Mouse (Mus musculus) heart, embryonic 11.5 days (tissue): ENCODE data around the gene Utp15. TPM values are rescaled to one million over a fixed set of nuclear protein-coding genes. Genes with fewer than 3 reads are reported as not detected.
A peak's percentile ranks its signal among the peaks of the same experiment; 100 is the strongest.

Experiments
- ATAC-seq: fragments of 200-750 bp; cut with Nextera tagmentation; replicated peaks from 2 replicates; pipeline ENCODE4 v1.8.0; 2017; ENCODE audit warnings: moderate library complexity; ENCODE audit not compliant: insufficient number of reproducible peaks, low FRiP score, low TSS enrichment
- H3K27ac ChIP-seq: fragments of 300-500 bp; sonication (generic); 2 replicates; pipeline ENCODE4 v1.5.1; 2014; ENCODE audit warnings: mild to moderate bottlenecking, low read depth, low read length
- H3K27me3 ChIP-seq: fragments of 300-500 bp; sonication (generic); 2 replicates; pipeline ENCODE4 v1.6.1; 2014; ENCODE audit warnings: mild to moderate bottlenecking, low read length, mixed read lengths; ENCODE audit not compliant: control insufficient read depth, insufficient read depth
- H3K36me3 ChIP-seq: fragments of 300-500 bp; sonication (generic); 2 replicates; pipeline ENCODE4 v1.6.1; 2014; ENCODE audit warnings: mild to moderate bottlenecking, low read length, moderate library complexity, mixed read lengths; ENCODE audit not compliant: control insufficient read depth, insufficient read depth
- H3K4me1 ChIP-seq: fragments of 300-500 bp; sonication (generic); 2 replicates; pipeline ENCODE4 v1.6.1; 2014; ENCODE audit warnings: low read length; ENCODE audit not compliant: control insufficient read depth, insufficient read depth
- H3K4me2 ChIP-seq: fragments of 300-500 bp; sonication (generic); 2 replicates; pipeline ENCODE4 v1.6.1; 2014; ENCODE audit warnings: mild to moderate bottlenecking, moderate library complexity
- H3K4me3 ChIP-seq: fragments of 300-500 bp; sonication (generic); 2 replicates; pipeline ENCODE4 v1.5.1; 2014; ENCODE audit warnings: low read depth, low read length
- H3K9ac ChIP-seq: fragments of 300-500 bp; sonication (generic); 2 replicates; pipeline ENCODE4 v1.6.1; 2014; ENCODE audit warnings: mild to moderate bottlenecking, low read depth, low read length, moderate library complexity
- H3K9me3 ChIP-seq: fragments of 300-500 bp; sonication (generic); replicated peaks from 2 replicates; pipeline ENCODE4 v1.6.1; 2016; ENCODE audit warnings: low read length; ENCODE audit not compliant: control insufficient read depth
- WGBS: fragments of 180-500 bp; shearing (Covaris S2); extraction: QIAGEN DNeasy Blood & Tissue Kit; methylation state at CpG from one replicate; pipeline ENCODE4 v1.1.7; 2014; ENCODE audit not compliant: insufficient replicate concordance; 5-methylcytosine and 5-hydroxymethylcytosine counted together
- polyA plus RNA-seq: library from polyadenylated mRNA; unstranded; fragments of >200 nt; fragmentation: Nextera tagmentation; extraction: Ambion mirVana; gene quantifications from 2 replicates; pipeline ENCODE4 v1.2.1, GENCODE M21; 2014

The Utp15 gene
- polyA plus RNA-seq, 1 experiment from 2014 or later = 19.9 TPM

GRCm38 (mm10) chr13:98274023-98274422, 11.2 kb upstream of the Utp15 start:
- Histone ChIP-seq H3K9me3 (no peaks in the 10 kb centered on the region), H3K9ac (no peak overlapping the region), H3K36me3 (peaks cover 11% of the 10 kb centered on the region), H3K4me3 (no peak overlapping the region), H3K4me1 (no peaks in the 10 kb centered on the region), H3K27ac (no peak overlapping the region), H3K27me3 (no peaks in the 10 kb centered on the region), H3K4me2 (no peak overlapping the region)
- WGBS = 93% methylated on average over 9 of the region's 9 CpGs
- ATAC-seq = no peak

- Histone ChIP-seq H3K9me3 (no peaks in the 10 kb centered on the region), H3K4me1 (peaks cover 11% of the 10 kb centered on the region), H3K27ac (no peak overlapping the region), H3K27me3 (no peaks in the 10 kb centered on the region), H3K4me2 (peak overlapping the region; percentile 90), H3K4me3 (peak overlapping the region; percentile 91), H3K36me3 (peaks cover 3% of the 10 kb centered on the region; the same call in 1 of the 2 replicates), H3K9ac (peak overlapping the region; percentile 62)
- WGBS = 24% methylated on average over 5 of the region's 5 CpGs
- no peak for ATAC-seq
These were observed 1.3 kb upstream of the Utp15 start for GRCm38 (mm10) chr13:98264111-98264510.

DNA sequence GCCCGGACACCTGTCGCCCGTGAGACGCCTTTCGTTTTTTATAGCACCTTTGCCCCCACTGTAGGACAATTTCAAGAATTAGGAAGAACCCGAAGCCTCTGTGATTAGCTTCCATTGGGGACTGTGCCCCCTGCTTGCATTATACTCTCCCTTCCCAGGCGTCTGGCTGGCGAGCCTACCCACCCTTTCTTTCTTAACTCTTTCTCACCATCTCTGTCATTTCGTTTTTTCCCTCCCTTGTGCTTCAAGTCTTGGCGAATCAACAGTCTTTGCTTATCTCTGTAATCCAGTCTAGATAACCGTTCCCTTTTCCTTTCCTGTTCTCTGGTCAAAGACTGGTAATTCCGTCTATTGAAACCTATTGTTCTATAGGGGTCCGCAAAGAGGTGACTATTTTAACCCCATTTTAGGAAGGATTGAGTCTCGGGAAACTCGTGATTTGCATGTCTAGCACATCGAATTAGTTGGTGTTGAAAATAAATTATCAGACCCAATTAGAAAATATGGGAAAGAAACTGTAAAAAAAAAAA, 682 bp upstream of the Utp15 start:
- Histone ChIP-seq H3K27ac (peak overlapping the region; percentile 91), H3K4me2 (peak overlapping the region; percentile 90), H3K4me3 (peak overlapping the region; percentile 91), H3K4me1 (peaks cover 11% of the 10 kb centered on the region), H3K36me3 (peaks cover under 1% of the 10 kb centered on the region; the same call in 1 of the 2 replicates), H3K27me3 (no peaks in the 10 kb centered on the region), H3K9me3 (no peaks in the 10 kb centered on the region), H3K9ac (peak overlapping the region; percentile 90)
- ATAC-seq = no peak
- 2% methylated on average over 16 of the region's 16 CpGs for WGBS

GRCm38 (mm10) chr13:98254921-98255320, 7.9 kb downstream of the Utp15 start:
- no peaks in the 10 kb centered on the region for H3K4me1 ChIP-seq
- peaks cover 26% of the 10 kb centered on the region for H3K36me3 ChIP-seq
- no peak overlapping the region for H3K27ac ChIP-seq
- H3K9me3 ChIP-seq = no peaks in the 10 kb centered on the region
- H3K4me2 ChIP-seq = no peak overlapping the region
- H3K4me3 ChIP-seq = no peak overlapping the region
- 76% methylated on average over 9 of the region's 9 CpGs for WGBS
- no peak overlapping the region for H3K9ac ChIP-seq
- H3K27me3 ChIP-seq = no peaks in the 10 kb centered on the region
- ATAC-seq = no peak

DNA sequence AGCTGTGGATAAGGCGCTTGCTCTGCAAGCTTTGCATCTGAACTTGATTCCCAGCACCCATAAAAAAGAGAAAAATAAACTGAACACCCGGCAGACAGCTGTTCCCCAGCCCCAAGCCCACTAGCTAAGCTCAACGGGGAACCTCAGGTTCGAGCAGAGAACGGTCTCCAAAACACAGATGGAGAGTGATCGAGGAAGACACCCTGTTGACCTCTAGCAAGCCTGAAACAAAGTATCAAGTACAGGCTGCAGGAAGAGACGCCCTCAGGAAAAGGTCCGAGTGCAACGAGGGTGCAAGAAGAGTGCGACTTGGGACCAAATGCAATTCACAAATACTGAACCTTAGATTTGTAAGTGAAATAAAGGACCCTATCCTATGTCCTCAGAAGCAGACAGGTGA, 13.2 kb downstream of the Utp15 start:
- peaks cover 12% of the 10 kb centered on the region for H3K36me3 ChIP-seq
- no peak overlapping the region for H3K27ac ChIP-seq
- H3K9ac ChIP-seq = no peak overlapping the region
- no peaks in the 10 kb centered on the region for H3K9me3 ChIP-seq
- H3K4me1 ChIP-seq = no peaks in the 10 kb centered on the region
- no peak overlapping the region for H3K4me3 ChIP-seq
- no peak for ATAC-seq
- 85% methylated on average over 10 of the region's 10 CpGs for WGBS
- no peak overlapping the region for H3K4me2 ChIP-seq
- no peaks in the 10 kb centered on the region for H3K27me3 ChIP-seq

DNA sequence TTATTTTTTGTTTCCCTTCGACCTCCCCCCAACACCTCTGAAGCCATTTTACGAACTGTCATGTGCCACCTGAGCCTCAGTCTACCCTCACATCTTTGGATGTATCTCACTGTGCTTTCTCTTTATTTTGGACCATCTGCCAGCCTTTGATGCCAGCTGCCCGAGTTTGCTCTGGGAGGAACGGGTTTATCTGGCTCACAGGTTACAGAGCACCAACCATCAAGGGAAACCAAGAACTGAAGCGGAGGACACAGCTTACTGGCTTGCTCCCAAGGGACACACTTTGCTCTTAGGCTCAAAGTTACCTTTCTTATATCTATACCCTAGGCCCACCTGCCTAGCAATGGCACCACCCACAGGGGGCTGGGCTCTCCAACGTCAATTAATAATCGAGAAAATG, 17.5 kb downstream of the Utp15 start:
- WGBS = 71% methylated on average over 7 of the region's 7 CpGs
- H3K27ac ChIP-seq = no peak overlapping the region
- no peak overlapping the region for H3K9ac ChIP-seq

DNA sequence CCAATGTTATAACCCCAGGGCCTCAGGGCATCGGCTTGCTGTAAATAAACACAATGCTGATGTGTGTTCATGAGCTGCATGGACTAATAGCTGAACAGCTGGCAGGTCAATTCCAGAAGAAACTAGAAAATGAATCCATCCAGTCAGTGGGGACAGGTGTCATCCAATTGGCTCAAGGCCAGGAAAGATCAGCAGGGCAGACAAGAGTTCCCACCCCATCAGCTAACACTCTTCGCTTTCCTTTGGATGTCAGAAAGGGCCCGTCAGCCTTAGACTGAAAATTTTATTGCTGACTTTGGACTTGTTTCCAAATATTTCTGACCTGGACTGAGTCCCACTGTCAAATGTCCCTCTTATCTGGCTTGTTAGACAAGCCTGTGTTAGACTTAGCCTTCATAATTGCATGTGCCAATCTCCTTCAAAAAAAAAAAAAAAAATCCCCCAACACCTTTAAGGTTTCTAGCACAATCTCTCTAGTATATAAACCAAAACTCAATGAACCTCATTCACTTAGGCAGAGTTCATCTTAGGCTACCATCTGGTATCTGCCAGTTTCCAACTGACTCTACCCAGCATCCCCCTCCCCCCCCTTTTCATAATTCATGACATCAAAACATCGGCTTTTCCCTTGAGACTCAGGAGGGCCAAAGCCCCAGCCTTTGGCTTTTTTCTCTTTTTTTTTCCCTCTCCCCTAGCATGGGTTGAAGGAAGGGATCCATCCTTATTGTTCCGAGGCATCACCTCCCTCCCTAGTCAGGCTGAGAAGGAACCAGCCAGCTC, 18.1 kb downstream of the Utp15 start:
- WGBS = 59% methylated on average over 5 of the region's 5 CpGs
- Histone ChIP-seq H3K9me3 (no peaks in the 10 kb centered on the region), H3K27ac (no peak overlapping the region), H3K4me2 (no peak overlapping the region), H3K4me3 (no peak overlapping the region), H3K4me1 (no peaks in the 10 kb centered on the region), H3K36me3 (no peaks in the 10 kb centered on the region), H3K27me3 (no peaks in the 10 kb centered on the region), H3K9ac (no peak overlapping the region)
- ATAC-seq = no peak

More for the DNA sequence above, 17.5 kb downstream of the Utp15 start:
- Histone ChIP-seq H3K4me3 (no peak overlapping the region), H3K9me3 (no peaks in the 10 kb centered on the region), H3K27me3 (no peaks in the 10 kb centered on the region), H3K4me2 (no peak overlapping the region), H3K36me3 (peaks cover 4% of the 10 kb centered on the region; the same call in 1 of the 2 replicates), H3K4me1 (no peaks in the 10 kb centered on the region)
- no peak for ATAC-seq

DNA sequence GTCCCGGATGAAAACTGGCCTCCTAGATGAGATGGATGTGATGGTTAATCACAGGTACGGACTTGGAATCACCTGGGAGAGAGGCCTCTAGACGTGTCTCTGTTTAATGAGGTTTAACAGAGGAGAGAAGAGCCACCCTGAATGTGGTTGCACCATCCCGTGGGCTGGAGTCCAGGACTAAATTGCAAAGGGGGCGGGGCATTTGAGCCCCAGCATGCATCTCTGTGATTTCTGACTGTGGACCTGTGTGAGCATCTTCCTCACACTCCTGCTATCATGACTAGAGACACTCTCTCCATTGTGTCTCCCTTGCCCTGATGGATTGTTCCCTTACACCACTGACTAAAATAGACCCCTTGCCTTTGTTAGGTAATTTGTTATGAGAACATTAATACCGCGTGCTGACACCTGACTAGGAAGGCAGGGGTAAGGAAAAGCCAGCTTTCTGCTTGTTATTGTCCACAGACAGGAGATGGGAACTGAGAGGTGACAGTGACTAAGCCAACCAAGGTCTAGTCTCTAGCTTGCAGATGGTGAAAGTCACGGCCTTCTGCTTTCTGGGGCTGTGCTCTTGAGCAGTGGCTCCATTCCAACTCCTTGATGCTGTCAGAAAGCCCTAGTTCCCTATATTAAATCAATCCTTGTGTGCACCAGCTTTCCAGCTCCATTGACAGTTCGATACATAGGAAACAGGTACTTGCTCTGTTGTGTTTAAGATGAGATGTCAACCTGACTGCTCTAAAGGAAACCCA, 21.1 kb downstream of the Utp15 start:
- 70% methylated on average over 9 of the region's 9 CpGs for WGBS
- H3K4me2 ChIP-seq = no peak overlapping the region
- no peaks in the 10 kb centered on the region for H3K27me3 ChIP-seq
- no peak overlapping the region for H3K27ac ChIP-seq
- no peak overlapping the region for H3K9ac ChIP-seq
- no peaks in the 10 kb centered on the region for H3K4me1 ChIP-seq
- ATAC-seq = no peak
- no peaks in the 10 kb centered on the region for H3K9me3 ChIP-seq
- no peaks in the 10 kb centered on the region for H3K36me3 ChIP-seq
- H3K4me3 ChIP-seq = no peak overlapping the region
